Mouse (Mus musculus) limb, embryonic 11.5 days (tissue): ENCODE measurements around the gene Map1s. TPM values are rescaled to one million over a fixed set of nuclear protein-coding genes. Genes with fewer than 3 reads are reported as not detected.

Experiments
- ATAC-seq: fragments of 200-750 bp; cut with Nextera tagmentation; 2 replicates; pipeline ENCODE4 v1.8.0; 2017; ENCODE audit warnings: low read depth; ENCODE audit not compliant: insufficient number of reproducible peaks, low FRiP score, low TSS enrichment
- DNase-seq: peaks from one replicate; pipeline ENCODE4 v3.0.0-alpha.2; 2015; ENCODE audit warnings: low spot score
- H3K27ac ChIP-seq: fragments of 300-500 bp; sonication (generic); replicated peaks from 2 replicates; pipeline ENCODE4 v1.5.1; 2014; ENCODE audit warnings: low read depth, mild to moderate bottlenecking, low read length
- H3K27me3 ChIP-seq: fragments of 300-500 bp; sonication (generic); 2 replicates; pipeline ENCODE4 v1.6.1; 2014; ENCODE audit warnings: mild to moderate bottlenecking, low read length, mixed read lengths; ENCODE audit not compliant: control insufficient read depth, insufficient read depth
- H3K36me3 ChIP-seq: fragments of 300-500 bp; sonication (generic); 2 replicates; pipeline ENCODE4 v1.6.1; 2014; ENCODE audit warnings: mild to moderate bottlenecking, low read length, moderate library complexity, mixed read lengths; ENCODE audit not compliant: control insufficient read depth, insufficient read depth
- H3K4me1 ChIP-seq: fragments of 300-500 bp; sonication (generic); 2 replicates; pipeline ENCODE4 v1.6.1; 2014; ENCODE audit warnings: low read length, mixed read lengths; ENCODE audit not compliant: control insufficient read depth, insufficient read depth
- H3K4me2 ChIP-seq: fragments of 300-500 bp; sonication (generic); 2 replicates; pipeline ENCODE4 v1.6.1; 2014; ENCODE audit warnings: low read depth, mild to moderate bottlenecking, moderate library complexity; ENCODE audit not compliant: severe bottlenecking
- H3K4me3 ChIP-seq: fragments of 300-500 bp; sonication (generic); 2 replicates; pipeline ENCODE4 v1.5.1; 2014; ENCODE audit warnings: low read depth, low read length
- H3K9ac ChIP-seq: fragments of 300-500 bp; sonication (generic); 2 replicates; pipeline ENCODE4 v1.6.1; 2014; ENCODE audit warnings: mild to moderate bottlenecking, low read length
- H3K9me3 ChIP-seq: fragments of 300-500 bp; sonication (generic); 2 replicates; pipeline ENCODE4 v1.6.1; 2016; ENCODE audit warnings: low read length; ENCODE audit not compliant: control insufficient read depth
- WGBS: fragments of 180-500 bp; shearing (Covaris S2); extraction: QIAGEN DNeasy Blood & Tissue Kit; methylation state at CpG from one replicate; pipeline ENCODE4 v1.1.7; 2014; 5-methylcytosine and 5-hydroxymethylcytosine counted together
- polyA plus RNA-seq: library from polyadenylated mRNA; unstranded; fragments of >200 nt; fragmentation: Nextera tagmentation; extraction: Ambion mirVana; gene quantifications from 2 replicates; pipeline ENCODE4 v1.2.1, GENCODE M21; 2014

Gene Map1s
- polyA plus RNA-seq, 1 experiment from 2014 or later: 42.3 TPM

DNA sequence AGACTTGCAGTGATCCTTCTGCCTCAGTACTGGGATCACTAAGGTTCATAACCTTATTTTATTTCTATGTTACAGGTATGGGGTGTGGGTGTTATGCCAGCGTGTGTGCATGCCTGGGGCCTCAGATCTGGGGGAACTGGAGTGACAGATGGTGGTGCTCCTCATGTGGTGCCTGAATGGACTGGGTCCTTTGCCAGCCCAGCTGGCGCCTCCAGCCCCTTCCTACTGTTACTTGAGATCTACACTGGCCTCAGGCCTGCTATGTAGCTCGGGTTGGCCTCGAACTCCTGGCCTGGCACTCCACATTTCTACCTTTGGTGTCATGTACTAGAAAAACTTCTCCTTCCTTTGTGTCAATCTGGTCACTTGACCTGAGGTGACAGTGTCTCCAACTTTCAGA, 21.5 kb upstream of the Map1s start:
- ATAC-seq (no peak), DNase-seq (no peak)
- Histone ChIP-seq H3K4me2 (no peak overlapping the region), H3K4me3 (no peak overlapping the region), H3K27me3 (0 out of 2 replicates have a peak, but pooled peaks cover 3% of the 10 kb centered on the region), H3K27ac (no peak overlapping the region), H3K9me3 (no peaks in the 10 kb centered on the region), H3K36me3 (no peaks in the 10 kb centered on the region), H3K9ac (no peak overlapping the region), H3K4me1 (0 out of 2 replicates have a peak, but pooled peaks cover 2% of the 10 kb centered on the region)
- WGBS: 82% methylated on average over 4 of the region's 4 CpGs

DNA sequence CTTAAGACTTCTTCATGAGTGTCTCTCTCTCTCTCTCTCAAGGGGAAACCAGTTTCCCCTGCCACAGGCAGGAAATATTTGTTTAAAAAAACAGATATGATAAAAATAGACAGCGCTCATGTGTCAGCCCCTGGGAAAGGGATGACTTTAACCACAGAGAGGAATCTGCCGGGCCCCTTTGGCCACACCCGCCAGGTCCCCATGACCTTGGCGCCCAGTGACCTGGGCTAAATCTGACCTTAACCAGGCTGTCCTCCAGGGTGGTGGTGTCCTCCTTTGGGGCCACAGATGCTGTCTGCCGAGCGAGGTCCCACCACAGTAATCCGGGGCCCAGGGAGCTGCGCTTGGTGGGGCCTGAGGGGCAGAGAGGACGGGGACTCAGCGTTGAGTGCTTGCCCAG, 21.0 kb upstream of the Map1s start:
- H3K27me3 ChIP-seq: 0 out of 2 replicates have a peak, but pooled peaks cover 3% of the 10 kb centered on the region
- no peaks in the 10 kb centered on the region for H3K9me3 ChIP-seq
- H3K4me3 ChIP-seq: no peak overlapping the region
- no peak overlapping the region for H3K9ac ChIP-seq
- H3K36me3 ChIP-seq: no peaks in the 10 kb centered on the region
- ATAC-seq (no peak), DNase-seq (no peak)
- no peak overlapping the region for H3K27ac ChIP-seq
- 89% methylated on average over 10 of the region's 10 CpGs for WGBS
- no peak overlapping the region for H3K4me2 ChIP-seq
- 0 out of 2 replicates have a peak, but pooled peaks cover 2% of the 10 kb centered on the region for H3K4me1 ChIP-seq

DNA sequence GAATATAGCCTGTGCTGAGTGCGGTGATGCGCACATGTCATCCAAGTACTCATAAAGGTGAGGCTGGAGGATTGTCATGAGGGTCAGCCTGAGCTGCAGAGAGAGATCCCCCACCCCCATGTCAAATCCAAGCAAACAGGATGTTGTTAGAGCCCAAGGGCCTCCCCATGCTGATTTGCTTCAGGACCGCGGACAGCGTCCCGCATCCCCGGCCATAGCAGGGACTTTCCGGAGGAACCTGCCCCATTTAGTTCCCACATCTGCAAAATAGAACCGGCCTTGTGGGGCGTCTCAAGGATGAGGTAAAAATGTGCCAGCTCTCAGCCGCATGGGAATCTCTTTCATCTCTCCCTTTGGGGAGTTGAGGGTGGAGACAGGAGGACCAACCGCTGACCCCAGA, 20.1 kb upstream of the Map1s start:
- 14% methylated on average over 12 of the region's 12 CpGs for WGBS
- Histone ChIP-seq H3K9ac (no peak overlapping the region), H3K4me2 (no peak overlapping the region), H3K4me3 (no peak overlapping the region), H3K36me3 (no peaks in the 10 kb centered on the region), H3K27me3 (peaks cover 6% of the 10 kb centered on the region), H3K9me3 (no peaks in the 10 kb centered on the region), H3K4me1 (no peaks in the 10 kb centered on the region), H3K27ac (no peak overlapping the region)
- ATAC-seq (no peak), DNase-seq (peak; percentile 77)

DNA sequence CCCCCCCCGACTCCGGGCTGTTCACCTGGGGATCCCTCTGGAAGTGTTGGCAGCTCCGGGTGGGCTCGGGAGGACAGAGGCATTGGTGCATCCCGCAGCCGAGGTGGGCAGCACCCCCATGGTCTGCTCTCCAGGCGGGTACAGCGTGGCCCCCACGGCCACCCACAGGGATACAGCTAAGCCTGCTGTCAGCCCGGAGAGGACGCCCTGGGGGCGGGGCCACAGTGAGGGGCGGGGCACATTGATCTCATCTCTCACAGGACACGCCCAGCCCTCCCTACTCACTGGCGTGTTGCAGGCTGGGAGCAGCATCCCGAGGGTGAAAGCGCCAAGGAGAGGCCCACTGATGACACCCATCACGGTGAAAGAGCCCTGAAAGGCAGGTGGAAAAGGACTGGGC, 18.1 kb upstream of the Map1s start:
- Histone ChIP-seq H3K9ac (no peak overlapping the region), H3K9me3 (no peaks in the 10 kb centered on the region), H3K4me1 (peaks cover 10% of the 10 kb centered on the region), H3K4me3 (no peak overlapping the region), H3K36me3 (no peaks in the 10 kb centered on the region), H3K27me3 (peaks cover 26% of the 10 kb centered on the region), H3K27ac (no peak overlapping the region), H3K4me2 (no peak overlapping the region)
- ATAC-seq: no peak
- WGBS: 3% methylated on average over 14 of the region's 18 CpGs
- DNase-seq: peak; percentile 38

DNA sequence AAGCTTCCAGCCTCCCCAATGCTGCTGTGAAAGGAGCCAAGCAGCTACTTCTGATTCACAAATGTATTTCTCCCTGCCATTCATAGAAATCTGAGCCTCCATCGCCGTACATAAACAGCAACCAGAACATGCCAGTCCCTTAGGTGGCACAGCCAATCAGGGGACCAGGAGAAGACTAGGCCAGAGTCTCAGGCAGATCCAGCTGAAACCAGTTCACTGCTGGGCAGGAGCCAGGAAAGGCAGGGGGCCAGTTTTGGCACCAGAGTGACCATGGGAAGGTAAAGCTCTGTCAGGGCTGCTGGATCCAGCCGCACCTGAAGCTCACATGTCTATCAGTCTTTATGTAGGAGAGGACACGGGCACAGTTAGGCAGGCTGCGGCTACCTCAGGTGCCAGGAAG, 15.1 kb upstream of the Map1s start:
- H3K9me3 ChIP-seq: no peaks in the 10 kb centered on the region
- DNase-seq: no peak
- peaks cover 10% of the 10 kb centered on the region for H3K4me1 ChIP-seq
- no peak overlapping the region for H3K9ac ChIP-seq
- no peak overlapping the region for H3K4me3 ChIP-seq
- H3K27me3 ChIP-seq: peaks cover 37% of the 10 kb centered on the region
- no peak overlapping the region for H3K27ac ChIP-seq
- peaks cover 9% of the 10 kb centered on the region for H3K36me3 ChIP-seq
- ATAC-seq: no peak
- H3K4me2 ChIP-seq: no peak overlapping the region
- WGBS: 91% methylated on average over 5 of the region's 5 CpGs

DNA sequence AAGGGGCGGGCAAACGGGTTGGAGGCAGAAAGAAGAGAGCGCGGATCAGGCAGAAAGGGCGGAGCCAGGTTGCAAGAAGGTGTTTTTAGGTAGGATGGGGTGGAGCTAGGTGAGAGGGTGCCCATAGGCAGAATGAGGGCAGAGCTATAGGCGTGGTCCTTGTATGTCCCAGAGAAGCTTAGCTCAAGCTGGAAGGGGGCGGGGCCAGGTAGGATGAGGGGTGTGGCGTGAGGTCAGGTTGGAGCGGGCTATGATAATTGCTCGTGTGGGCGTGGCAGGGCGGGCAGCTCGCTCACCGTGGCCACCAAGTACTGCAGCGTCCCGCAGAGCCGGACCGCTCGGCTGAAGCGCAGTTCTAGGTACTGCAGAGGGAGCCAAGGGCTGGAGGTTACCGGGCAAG, 14.4 kb upstream of the Map1s start:
- no peak overlapping the region for H3K9ac ChIP-seq
- peaks cover 12% of the 10 kb centered on the region for H3K4me1 ChIP-seq
- WGBS: 3% methylated on average over 21 of the region's 21 CpGs
- H3K4me2 ChIP-seq: no peak overlapping the region
- H3K4me3 ChIP-seq: no peak overlapping the region
- ATAC-seq (no peak), DNase-seq (peak; percentile 61)
- no peaks in the 10 kb centered on the region for H3K9me3 ChIP-seq
- H3K27ac ChIP-seq: no peak overlapping the region
- peaks cover 37% of the 10 kb centered on the region for H3K27me3 ChIP-seq
- H3K36me3 ChIP-seq: peaks cover 12% of the 10 kb centered on the region

DNA sequence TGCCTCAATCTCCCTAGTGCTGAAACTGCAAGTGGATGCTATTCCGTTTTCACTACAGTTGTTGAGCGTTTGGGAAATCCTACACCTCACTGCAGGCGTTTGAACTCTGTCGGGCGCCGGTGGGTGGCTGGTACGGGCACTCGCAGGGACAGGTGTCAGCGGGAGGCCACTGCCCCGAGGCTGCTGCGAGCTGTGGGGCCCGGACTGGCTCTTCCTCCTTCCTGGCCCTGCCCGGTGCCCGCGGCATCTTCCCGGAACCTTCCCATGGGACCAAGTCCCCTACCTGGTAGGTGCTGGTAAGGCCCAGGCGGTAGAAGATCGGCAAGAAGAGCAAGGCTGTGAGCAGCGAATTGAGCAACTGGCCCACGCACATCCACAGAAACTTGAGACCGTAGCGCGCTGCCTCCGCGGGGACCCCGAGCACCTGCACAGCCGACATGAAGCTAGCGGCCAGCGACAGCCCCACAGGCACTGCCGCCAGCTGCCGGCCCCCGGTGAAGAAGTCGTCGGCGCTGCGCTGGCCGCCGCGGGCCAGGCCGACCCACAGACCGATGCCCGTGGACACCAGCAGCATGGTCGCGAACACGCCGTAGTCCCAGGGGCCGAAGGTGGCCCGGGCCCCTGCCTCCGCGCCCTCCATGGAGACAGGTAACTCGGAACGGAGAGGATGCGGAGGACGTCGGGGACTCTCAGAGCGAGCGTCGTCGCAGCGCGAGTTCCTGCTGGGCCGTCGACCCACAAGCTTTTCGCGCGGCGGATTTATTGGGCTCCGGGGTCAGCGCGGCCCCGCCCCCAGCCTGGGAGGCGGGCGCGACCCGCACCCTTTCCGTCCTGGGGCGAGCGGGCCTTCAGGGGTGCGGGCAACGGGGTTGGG, 13.5 kb upstream of the Map1s start, which contains the start of gene Slc5a5:
Gene Slc5a5 (minus strand): TSS at position 736 of the 874 bp plus-strand sequence.
- H3K4me2 ChIP-seq: peak within 1 kb of the TSS; percentile 31
- H3K4me3 ChIP-seq: peak within 1 kb of the TSS; percentile 17
- no peaks in the 10 kb centered on the region for H3K9me3 ChIP-seq
- H3K27me3 ChIP-seq: peaks cover 37% of the 10 kb centered on the region
- WGBS: 2% methylated on average over 80 of the region's 80 CpGs
- no peak within 1 kb of the TSS for H3K27ac ChIP-seq
- H3K36me3 ChIP-seq: peaks cover 12% of the 10 kb centered on the region
- ATAC-seq: no peak
- DNase-seq: peak; percentile 55
- H3K9ac ChIP-seq: no peak within 1 kb of the TSS
- H3K4me1 ChIP-seq: peaks cover 12% of the 10 kb centered on the region

DNA sequence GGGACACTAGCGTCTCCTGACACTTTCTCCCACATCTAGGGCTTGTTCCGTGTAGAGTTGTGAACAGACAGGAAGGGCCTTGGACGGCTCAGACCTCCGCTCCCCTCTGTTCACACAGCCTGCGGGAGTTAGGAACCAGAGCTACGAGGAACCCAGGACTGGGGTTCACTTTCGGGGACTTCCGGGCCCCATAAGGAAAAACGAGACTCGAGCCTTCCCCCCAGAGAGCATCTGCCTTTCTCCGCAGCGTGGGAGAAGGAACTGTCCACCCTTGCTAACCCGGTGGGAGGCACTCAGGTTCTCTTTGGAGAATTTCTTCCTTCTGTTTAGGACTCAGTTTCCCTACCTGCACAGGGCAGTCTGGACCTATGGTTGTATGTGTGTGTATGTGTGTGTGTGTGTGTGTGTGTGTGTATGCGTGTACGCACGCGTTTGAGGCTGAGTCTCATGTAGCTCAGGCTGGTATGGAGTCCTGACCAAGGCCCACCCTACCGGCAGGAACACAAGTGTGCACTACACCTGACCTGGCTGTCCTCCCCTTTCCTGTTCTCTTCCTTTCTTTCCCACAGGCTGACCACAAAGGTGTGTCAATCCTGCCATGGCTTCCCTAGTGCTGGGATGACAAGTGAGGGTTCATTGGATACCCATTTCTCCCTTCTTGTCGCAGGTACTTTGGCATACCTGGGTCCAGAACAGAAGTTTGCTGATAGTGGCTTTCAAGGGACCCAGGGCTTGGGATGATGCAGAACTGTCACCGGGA, 12.7 kb upstream of the Map1s start:
- Histone ChIP-seq H3K9me3 (no peaks in the 10 kb centered on the region), H3K9ac (no peak overlapping the region), H3K4me1 (peaks cover 12% of the 10 kb centered on the region), H3K27me3 (peaks cover 37% of the 10 kb centered on the region), H3K4me3 (peak overlapping the region; percentile 17), H3K36me3 (peaks cover 12% of the 10 kb centered on the region), H3K4me2 (peak overlapping the region; percentile 31), H3K27ac (no peak overlapping the region)
- DNase-seq (peak; percentile 50), ATAC-seq (no peak; the same call in 1 of the 2 replicates)
- 29% methylated on average over 20 of the region's 20 CpGs for WGBS
